Mouse (Mus musculus): ENCODE data around the gene Por. TPM values are rescaled to one million over a fixed set of nuclear protein-coding genes. Genes with fewer than 3 reads are reported as not detected.

The Por gene
- total and polyA plus RNA-seq, 2 experiments: 211 to 284 TPM

DNA sequence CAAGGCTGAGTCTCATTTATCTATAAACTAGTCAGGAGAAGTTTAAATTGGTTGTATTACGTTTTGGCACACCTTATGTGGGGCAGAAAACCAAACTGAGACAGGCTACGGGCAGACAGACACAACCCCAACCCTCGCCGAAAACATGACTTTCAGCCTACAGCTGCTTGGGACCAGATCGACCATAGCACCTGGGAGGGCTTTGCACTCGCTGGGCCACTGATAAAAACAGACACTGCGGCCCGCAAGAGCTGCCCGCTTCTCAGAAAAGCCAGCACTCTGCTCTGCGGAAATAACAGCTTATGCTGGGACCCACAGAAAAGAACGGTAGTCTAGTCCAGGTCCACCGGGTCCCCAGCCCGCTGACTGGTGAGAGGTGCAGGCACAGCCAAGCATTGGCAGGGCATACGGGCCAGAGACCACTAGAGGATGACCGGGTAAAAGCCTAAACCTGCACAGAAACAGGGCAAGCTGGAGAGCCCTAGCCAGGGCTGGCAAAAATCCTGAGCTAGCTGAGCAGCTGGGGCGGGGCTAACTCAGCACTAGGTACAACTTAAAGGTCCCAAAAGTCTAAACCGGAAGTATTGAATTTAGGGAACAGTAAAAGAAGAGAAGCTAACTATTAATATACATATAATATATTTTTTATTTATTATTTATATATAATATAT is 12.0 kb upstream of the Por start:
- H3K36me3 ChIP-seq (ENCODE audit: control insufficient read depth, insufficient read depth, low read length): no peaks in the 10 kb centered on the region
- peak overlapping the region; percentile 39; the same call in 1 of the 2 replicates for H3K4me3 ChIP-seq (ENCODE audit: insufficient read depth, low read depth, low read length)
- no peak for TF ChIP-seq POLR2A (IDR thresholded peaks at IDR 0.05; ENCODE audit: extremely low read depth, insufficient read depth, low read length)
- TF ChIP-seq CTCF (IDR thresholded peaks at IDR 0.05; ENCODE audit: low read depth, low read length): no peak
- H3K9ac ChIP-seq (ENCODE audit: low read depth, low read length): peak overlapping the region; percentile 39
- no peaks in the 10 kb centered on the region for H3K79me2 ChIP-seq (ENCODE audit: control insufficient read depth, insufficient read depth, low read length)
- peaks cover 3% of the 10 kb centered on the region; the same call in 1 of the 2 replicates for H3K4me1 ChIP-seq (ENCODE audit: control insufficient read depth, insufficient read depth, low read length)
- no peaks in the 10 kb centered on the region for H3K27me3 ChIP-seq (ENCODE audit: control insufficient read depth, insufficient read depth, low read length)
- peak overlapping the region; percentile 20 for H3K27ac ChIP-seq (replicated peaks; ENCODE audit: insufficient read depth, low read depth, low read length)
- 48% methylated on average over 17 of the region's 17 CpGs for WGBS
- peak; percentile 54 for DNase-seq (ENCODE audit: extremely low read depth, low read depth, low spot score)

GRCm38 (mm10) chr5:135659956-135660355 is 9.9 kb upstream of the Por start:
- Histone ChIP-seq H3K9ac (ENCODE audit: low read depth, low read length) (no peak overlapping the region), H3K36me3 (ENCODE audit: control insufficient read depth, insufficient read depth, low read length) (no peaks in the 10 kb centered on the region), H3K4me1 (ENCODE audit: control insufficient read depth, insufficient read depth, low read length) (no peaks in the 10 kb centered on the region), H3K4me3 (ENCODE audit: insufficient read depth, low read depth, low read length) (no peak overlapping the region), H3K27ac (replicated peaks; ENCODE audit: insufficient read depth, low read depth, low read length) (no peak overlapping the region), H3K79me2 (ENCODE audit: control insufficient read depth, insufficient read depth, low read length) (no peaks in the 10 kb centered on the region), H3K27me3 (ENCODE audit: control insufficient read depth, insufficient read depth, low read length) (no peaks in the 10 kb centered on the region)
- WGBS: 66% methylated on average over 4 of the region's 4 CpGs
- no peak for TF ChIP-seq CTCF (IDR thresholded peaks at IDR 0.05; ENCODE audit: low read depth, low read length)
- DNase-seq (ENCODE audit: extremely low read depth, low read depth, low spot score): no peak

GRCm38 (mm10) chr5:135660535-135660934 is 9.3 kb upstream of the Por start:
- WGBS: 87% methylated on average over 7 of the region's 7 CpGs
- H3K36me3 ChIP-seq (ENCODE audit: control insufficient read depth, insufficient read depth, low read length): no peaks in the 10 kb centered on the region
- H3K4me3 ChIP-seq (ENCODE audit: insufficient read depth, low read depth, low read length): no peak overlapping the region
- H3K27me3 ChIP-seq (ENCODE audit: control insufficient read depth, insufficient read depth, low read length): no peaks in the 10 kb centered on the region
- no peak for DNase-seq (ENCODE audit: extremely low read depth, low read depth, low spot score)
- TF ChIP-seq POLR2A (IDR thresholded peaks at IDR 0.05; ENCODE audit: extremely low read depth, insufficient read depth, low read length): no peak
- TF ChIP-seq CTCF (IDR thresholded peaks at IDR 0.05; ENCODE audit: low read depth, low read length): no peak
- H3K9ac ChIP-seq (ENCODE audit: low read depth, low read length): no peak overlapping the region
- no peaks in the 10 kb centered on the region for H3K4me1 ChIP-seq (ENCODE audit: control insufficient read depth, insufficient read depth, low read length)
- H3K27ac ChIP-seq (replicated peaks; ENCODE audit: insufficient read depth, low read depth, low read length): no peak overlapping the region
- H3K79me2 ChIP-seq (ENCODE audit: control insufficient read depth, insufficient read depth, low read length): no peaks in the 10 kb centered on the region

DNA sequence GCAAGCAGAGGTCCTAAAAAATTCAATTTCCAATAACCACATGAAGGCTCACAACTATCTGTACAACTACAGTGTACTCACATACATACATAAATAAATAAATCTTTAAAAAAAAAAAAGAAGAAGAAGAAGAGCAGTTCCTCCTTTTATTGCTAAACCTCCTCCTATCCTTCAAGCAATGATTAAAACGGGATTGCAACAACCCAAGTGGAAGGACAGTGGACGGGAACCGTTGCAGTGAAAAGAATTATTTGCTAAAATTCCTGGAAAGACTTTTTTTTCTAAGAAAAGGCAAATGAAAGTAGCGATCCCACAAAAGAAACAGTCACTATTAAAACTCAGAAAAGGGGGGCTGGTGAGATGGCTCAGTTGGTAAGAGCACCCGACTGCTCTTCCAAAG is 2.9 kb upstream of the Por start:
- H3K9ac ChIP-seq (ENCODE audit: low read depth, low read length): no peak overlapping the region
- DNase-seq (ENCODE audit: extremely low read depth, low read depth, low spot score): no peak
- no peaks in the 10 kb centered on the region for H3K36me3 ChIP-seq (ENCODE audit: control insufficient read depth, insufficient read depth, low read length)
- no peaks in the 10 kb centered on the region for H3K27me3 ChIP-seq (ENCODE audit: control insufficient read depth, insufficient read depth, low read length)
- no peaks in the 10 kb centered on the region for H3K79me2 ChIP-seq (ENCODE audit: control insufficient read depth, insufficient read depth, low read length)
- no peaks in the 10 kb centered on the region; the same call in 1 of the 2 replicates for H3K4me1 ChIP-seq (ENCODE audit: control insufficient read depth, insufficient read depth, low read length)
- TF ChIP-seq CTCF (IDR thresholded peaks at IDR 0.05; ENCODE audit: low read depth, low read length): no peak
- TF ChIP-seq POLR2A (IDR thresholded peaks at IDR 0.05; ENCODE audit: extremely low read depth, insufficient read depth, low read length): no peak
- no peak overlapping the region for H3K27ac ChIP-seq (replicated peaks; ENCODE audit: insufficient read depth, low read depth, low read length)
- no peak overlapping the region for H3K4me3 ChIP-seq (ENCODE audit: insufficient read depth, low read depth, low read length)
- WGBS: 24% methylated on average over 5 of the region's 5 CpGs

- TF ChIP-seq CTCF (IDR thresholded peaks at IDR 0.05; ENCODE audit: low read depth, low read length): no peak
- TF ChIP-seq POLR2A (IDR thresholded peaks at IDR 0.05; ENCODE audit: extremely low read depth, insufficient read depth, low read length): no peak
- no peaks in the 10 kb centered on the region for H3K27me3 ChIP-seq (ENCODE audit: control insufficient read depth, insufficient read depth, low read length)
- peaks cover 1% of the 10 kb centered on the region for H3K4me1 ChIP-seq (ENCODE audit: control insufficient read depth, insufficient read depth, low read length)
- no peak for DNase-seq (ENCODE audit: extremely low read depth, low read depth, low spot score)
- H3K9ac ChIP-seq (ENCODE audit: low read depth, low read length): no peak overlapping the region
- H3K27ac ChIP-seq (replicated peaks; ENCODE audit: insufficient read depth, low read depth, low read length): no peak overlapping the region
- H3K4me3 ChIP-seq (ENCODE audit: insufficient read depth, low read depth, low read length): no peak overlapping the region
- no peaks in the 10 kb centered on the region for H3K79me2 ChIP-seq (ENCODE audit: control insufficient read depth, insufficient read depth, low read length)
- 81% methylated on average over 7 of the region's 7 CpGs for WGBS
- H3K36me3 ChIP-seq (ENCODE audit: control insufficient read depth, insufficient read depth, low read length): no peaks in the 10 kb centered on the region
Measured at GRCm38 (mm10) chr5:135668071-135668470, 1.8 kb upstream of the Por start.

GRCm38 (mm10) chr5:135670881-135671280 is 1.0 kb downstream of the Por start:
- H3K27ac ChIP-seq (replicated peaks; ENCODE audit: insufficient read depth, low read depth, low read length): no peak overlapping the region
- no peak overlapping the region for H3K4me3 ChIP-seq (ENCODE audit: insufficient read depth, low read depth, low read length)
- H3K36me3 ChIP-seq (ENCODE audit: control insufficient read depth, insufficient read depth, low read length): no peaks in the 10 kb centered on the region
- no peak for DNase-seq (ENCODE audit: extremely low read depth, low read depth, low spot score)
- TF ChIP-seq CTCF (IDR thresholded peaks at IDR 0.05; ENCODE audit: low read depth, low read length): no peak
- TF ChIP-seq POLR2A (IDR thresholded peaks at IDR 0.05; ENCODE audit: extremely low read depth, insufficient read depth, low read length): no peak
- peaks cover 9% of the 10 kb centered on the region for H3K4me1 ChIP-seq (ENCODE audit: control insufficient read depth, insufficient read depth, low read length)
- H3K79me2 ChIP-seq (ENCODE audit: control insufficient read depth, insufficient read depth, low read length): no peaks in the 10 kb centered on the region
- WGBS: 76% methylated on average over 2 of the region's 2 CpGs
- H3K9ac ChIP-seq (ENCODE audit: low read depth, low read length): no peak overlapping the region
- no peaks in the 10 kb centered on the region for H3K27me3 ChIP-seq (ENCODE audit: control insufficient read depth, insufficient read depth, low read length)

Measured in liver, adult 2 months (tissue).